Mouse (Mus musculus): ENCODE measurements around the gene Plin2. TPM values are rescaled to one million over a fixed set of nuclear protein-coding genes. Genes with fewer than 3 reads are reported as not detected.
"Not testable (repeated sequence)": the region's sequence is repeated elsewhere in the genome, so short reads cannot be mapped to it uniquely, and the experiment has no call there.

Gene Plin2
- polyA plus RNA-seq, 1 experiment from 2014 or later: 71.8 TPM

DNA sequence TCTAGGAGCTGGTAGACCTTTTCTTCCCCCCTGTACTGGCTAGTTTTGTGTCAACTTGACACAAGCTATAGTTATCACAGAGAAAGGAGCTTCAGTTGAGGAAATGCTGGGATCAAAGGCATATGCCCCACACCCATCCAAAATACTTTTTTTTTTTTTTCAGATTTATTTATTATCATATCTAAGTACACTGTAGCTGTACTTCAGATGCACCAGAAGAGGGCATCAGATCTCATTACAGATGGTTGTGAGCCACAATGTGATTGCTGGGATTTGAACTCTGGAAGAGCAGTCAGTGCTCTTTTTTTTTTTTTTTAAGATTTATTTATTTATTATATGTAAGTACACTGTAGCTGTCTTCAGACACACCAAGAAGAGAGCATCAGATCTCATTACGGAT lies 47.3 kb downstream of the Plin2 start:
- 93% methylated on average over 1 of the region's 1 CpGs for WGBS
- not testable (repeated sequence) for ATAC-seq (ENCODE audit: insufficient number of reproducible peaks, low FRiP score, low TSS enrichment, low read depth); H3K9ac ChIP-seq

DNA sequence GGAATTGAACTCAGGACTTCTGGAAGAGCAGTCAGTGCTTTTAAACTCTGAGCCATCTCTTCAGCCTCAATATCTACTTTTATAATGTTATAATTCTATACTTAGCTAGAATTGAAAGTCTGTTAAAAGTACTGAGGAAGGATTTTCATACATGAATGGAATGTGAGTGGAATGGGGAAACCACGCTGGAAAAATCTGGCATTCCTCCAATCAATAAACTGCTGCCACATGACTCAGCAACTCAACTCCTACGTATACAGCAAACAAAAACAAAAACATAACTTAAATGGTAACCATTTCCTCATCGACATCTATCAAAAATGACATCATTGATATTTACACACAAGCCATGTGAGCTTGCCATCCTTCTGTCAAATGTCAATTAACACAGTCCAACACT lies 47.7 kb downstream of the Plin2 start:
- Histone ChIP-seq H3K9ac (no peak overlapping the region), H3K4me3 (replicated peaks) (no peak overlapping the region), H3K4me2 (replicated peaks) (no peak overlapping the region), H3K9me3 (replicated peaks) (no peaks in the 10 kb centered on the region), H3K4me1 (no peaks in the 10 kb centered on the region), H3K27ac (replicated peaks) (no peak overlapping the region), H3K27me3 (no peaks in the 10 kb centered on the region), H3K36me3 (no peaks in the 10 kb centered on the region)
- ATAC-seq (ENCODE audit: insufficient number of reproducible peaks, low FRiP score, low TSS enrichment, low read depth): no peak
- WGBS: 44% methylated on average over 3 of the region's 3 CpGs

More for the DNA sequence above, 47.3 kb downstream of the Plin2 start:
- H3K9me3 ChIP-seq (replicated peaks); H3K4me2 ChIP-seq (replicated peaks); H3K4me3 ChIP-seq (replicated peaks); H3K4me1 ChIP-seq; H3K27me3 ChIP-seq; H3K36me3 ChIP-seq; H3K27ac ChIP-seq (replicated peaks): not testable (repeated sequence)

DNA sequence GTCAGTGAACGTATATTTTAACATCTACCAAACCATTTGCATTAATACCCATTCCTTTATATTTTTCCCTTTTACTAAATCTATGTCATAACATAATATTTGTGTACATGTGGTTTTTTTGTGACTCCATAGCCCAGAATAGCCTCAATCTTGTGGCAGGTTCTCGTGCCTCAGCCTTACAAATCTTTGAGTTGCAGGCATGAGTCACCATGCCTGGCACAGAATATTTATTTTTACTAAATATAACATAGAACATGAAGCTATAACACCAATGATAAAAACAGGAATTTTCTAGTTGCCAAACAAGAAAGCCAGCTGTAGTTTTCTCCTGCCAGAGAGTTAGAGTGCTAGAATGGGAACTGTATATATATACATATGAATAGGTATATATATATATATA lies 49.4 kb downstream of the Plin2 start:
- H3K9me3 ChIP-seq (replicated peaks): no peaks in the 10 kb centered on the region
- H3K27ac ChIP-seq (replicated peaks): no peak overlapping the region
- H3K4me3 ChIP-seq (replicated peaks): no peak overlapping the region
- H3K4me1 ChIP-seq: no peaks in the 10 kb centered on the region
- 77% methylated on average over 2 of the region's 2 CpGs for WGBS
- ATAC-seq (ENCODE audit: insufficient number of reproducible peaks, low FRiP score, low TSS enrichment, low read depth): no peak
- no peaks in the 10 kb centered on the region for H3K36me3 ChIP-seq
- H3K27me3 ChIP-seq: no peaks in the 10 kb centered on the region
- H3K4me2 ChIP-seq (replicated peaks): no peak overlapping the region
- no peak overlapping the region for H3K9ac ChIP-seq

DNA sequence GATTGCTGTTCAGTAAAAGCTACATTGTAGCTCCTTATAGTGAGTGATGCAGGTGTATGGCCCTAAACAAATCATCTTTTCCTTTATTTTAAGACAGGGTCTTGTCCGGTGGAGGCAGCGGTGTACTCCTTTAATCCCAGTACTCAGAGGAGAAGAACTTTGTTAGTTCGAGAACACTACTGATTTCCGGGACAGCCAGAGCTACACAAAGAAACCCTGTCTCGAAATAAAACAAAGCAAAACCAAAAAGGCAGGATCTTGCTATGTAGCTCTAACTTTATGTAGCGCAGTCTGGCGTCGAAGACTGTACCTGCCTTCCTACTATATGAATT lies 57.6 kb downstream of the Plin2 start:
- Histone ChIP-seq H3K27ac (replicated peaks) (peak overlapping the region; percentile 84), H3K4me1 (peaks cover 11% of the 10 kb centered on the region), H3K4me2 (replicated peaks) (peak overlapping the region; percentile 93), H3K27me3 (no peaks in the 10 kb centered on the region), H3K4me3 (replicated peaks) (peak overlapping the region; percentile 62), H3K9me3 (replicated peaks) (no peaks in the 10 kb centered on the region), H3K36me3 (no peaks in the 10 kb centered on the region; the same call in 1 of the 2 replicates), H3K9ac (peak overlapping the region; percentile 34; the same call in 1 of the 2 replicates)
- 36% methylated on average over 8 of the region's 8 CpGs for WGBS
- ATAC-seq (ENCODE audit: insufficient number of reproducible peaks, low FRiP score, low TSS enrichment, low read depth): no peak

DNA sequence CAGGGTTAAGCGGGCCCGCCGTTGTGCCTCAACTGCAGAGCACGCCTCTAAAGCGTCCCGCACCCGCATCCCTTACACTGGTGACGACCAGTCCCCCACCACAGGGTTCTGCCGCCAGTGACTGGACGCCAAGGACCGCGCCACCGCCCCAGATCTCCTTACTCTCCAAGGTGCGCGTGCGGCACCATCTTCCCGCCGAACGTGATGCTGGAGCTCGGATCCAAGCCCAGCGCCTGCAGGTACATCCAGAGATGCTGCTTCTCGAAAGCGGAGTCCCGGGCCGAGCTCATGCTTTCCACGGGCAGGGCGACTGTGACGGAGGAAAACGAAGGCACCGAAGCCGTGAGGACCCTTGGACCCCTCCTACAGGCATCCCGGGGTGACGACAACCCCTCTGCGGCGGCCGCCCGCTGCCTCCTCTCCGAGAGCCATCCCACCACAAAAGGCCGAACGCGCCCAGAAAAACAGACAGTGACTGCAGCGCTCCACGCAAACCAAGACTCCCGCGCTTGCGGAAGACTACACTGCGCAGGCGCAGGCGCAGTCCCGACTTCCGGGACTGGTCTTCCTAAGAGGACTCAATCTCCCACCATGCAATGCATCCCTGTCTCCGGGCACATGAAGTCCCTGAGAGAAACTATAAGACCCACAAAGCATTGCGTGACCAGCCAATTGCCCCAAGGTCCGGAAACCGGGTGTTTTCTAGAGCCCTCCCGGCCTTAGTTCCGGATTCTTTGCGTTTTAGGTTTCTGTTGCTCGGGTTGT lies 58.2 kb downstream of the Plin2 start, which contains the start of gene Haus6:
Haus6 (minus strand) TSS at position 532 of the 765 bp plus-strand sequence.
- Histone ChIP-seq H3K36me3 (no peaks in the 10 kb centered on the region; the same call in 1 of the 2 replicates), H3K27me3 (no peaks in the 10 kb centered on the region), H3K9me3 (replicated peaks) (no peaks in the 10 kb centered on the region), H3K4me2 (replicated peaks) (peak within 1 kb of the TSS; percentile 93), H3K9ac (peak within 1 kb of the TSS; percentile 52), H3K4me1 (peaks cover 11% of the 10 kb centered on the region), H3K4me3 (replicated peaks) (peak within 1 kb of the TSS; percentile 62), H3K27ac (replicated peaks) (peak within 1 kb of the TSS; percentile 84)
- under 1% methylated on average over 59 of the region's 59 CpGs for WGBS
- ATAC-seq (ENCODE audit: insufficient number of reproducible peaks, low FRiP score, low TSS enrichment, low read depth): peak; percentile 99

Other genes starting within 250 kb of the Plin2 start
- gene Saxo1, start 111.7 kb downstream of the Plin2 start, polyA plus RNA-seq (2015; fragmentation: Nextera tagmentation; extraction: Ambion mirVana): 0.09 TPM in 1 of 2 replicates, not detected in the other
- gene Rraga, start 94.4 kb downstream of the Plin2 start, polyA plus RNA-seq (2015; fragmentation: Nextera tagmentation; extraction: Ambion mirVana): 84.6 and 85.4 TPM in 2 replicates
- gene Haus6, start 58.0 kb downstream of the Plin2 start, polyA plus RNA-seq (2015; fragmentation: Nextera tagmentation; extraction: Ambion mirVana): 10.4 and 12.4 TPM in 2 replicates
- 7.2 and 7.6 TPM in 2 replicates for gene Dennd4c, start 78.5 kb upstream of the Plin2 start, polyA plus RNA-seq (2015; fragmentation: Nextera tagmentation; extraction: Ambion mirVana)
- 702 and 729 TPM in 2 replicates for gene Rps6, start 187.4 kb upstream of the Plin2 start, polyA plus RNA-seq (2015; fragmentation: Nextera tagmentation; extraction: Ambion mirVana)
- 16.0 and 16.3 TPM in 2 replicates for gene Acer2, start 204.3 kb upstream of the Plin2 start, polyA plus RNA-seq (2015; fragmentation: Nextera tagmentation; extraction: Ambion mirVana)